Mouse (Mus musculus) MEL (cell line): ENCODE measurements at regions not wholly inside any gene's neighbourhood (a gene's known extent, or its start where the extent isn't known, plus 50 kb on each side); places are given as distances from the start of the nearest gene placed in this dataset.

ENCODE experiments used
- CHD1 ChIP-seq: IDR thresholded peaks from 2 replicates; pipeline ENCODE4 v1.6.1; 2012; ENCODE audit warnings: low read depth, mild to moderate bottlenecking, inconsistent platforms, low read length, improper control_type of control experiment
- CTCF ChIP-seq, 3 experiments: IDR thresholded peaks in 2 of 3; conservative IDR thresholded peaks in 1 of 3; 2 replicates each; pipeline ENCODE4 v1.5.1; 2011 to 2012; ENCODE audit warnings: low read length in 3 of 3, low read depth in 2 of 3, mild to moderate bottlenecking in 2 of 3, improper control_type of control experiment in 1 of 3, inconsistent platforms in 1 of 3, mixed read lengths in 1 of 3, moderate library complexity in 1 of 3; ENCODE audit not compliant: control insufficient read depth in 1 of 3, insufficient read depth in 1 of 3, poor library complexity in 1 of 3, severe bottlenecking in 1 of 3
- EP300 ChIP-seq, 2 experiments: IDR thresholded peaks; 2 replicates each; pipeline ENCODE4 v1.6.1; 2011; ENCODE audit warnings: improper control_type of control experiment in 2 of 2, low read length in 2 of 2, low read depth in 1 of 2, mild to moderate bottlenecking in 1 of 2
- ETS1 ChIP-seq: IDR thresholded peaks from 2 replicates; pipeline ENCODE4 v1.6.1; 2012; ENCODE audit warnings: low read depth, mild to moderate bottlenecking, inconsistent platforms, low read length, improper control_type of control experiment, moderate library complexity
- JUND ChIP-seq: IDR thresholded peaks from 2 replicates; pipeline ENCODE4 v1.6.1; 2011; ENCODE audit warnings: low read depth, mild to moderate bottlenecking, improper control_type of control experiment, low read length
- KAT2A ChIP-seq: conservative IDR thresholded peaks from 2 replicates; pipeline ENCODE4 v1.6.1; 2012; ENCODE audit warnings: low read depth, low read length, improper control_type of control experiment, inconsistent platforms
- MAFK ChIP-seq: IDR thresholded peaks from 2 replicates; pipeline ENCODE4 v1.6.1; 2011; ENCODE audit warnings: low read depth, mild to moderate bottlenecking, low read length, improper control_type of control experiment, borderline replicate concordance
- MEF2A ChIP-seq: IDR thresholded peaks from 2 replicates; pipeline ENCODE4 v1.6.1; 2014; ENCODE audit warnings: low read depth, mild to moderate bottlenecking, inconsistent platforms, low read length, improper control_type of control experiment; ENCODE audit not compliant: poor library complexity, insufficient replicate concordance, severe bottlenecking; ENCODE audit errors: extremely low read depth
- NRF1 ChIP-seq: IDR thresholded peaks from 2 replicates; pipeline ENCODE4 v1.6.1; 2014; ENCODE audit warnings: low read depth, mild to moderate bottlenecking, inconsistent platforms, low read length, improper control_type of control experiment, moderate library complexity; ENCODE audit not compliant: poor library complexity, insufficient read depth, severe bottlenecking
- POLR2A ChIP-seq, 2 experiments: IDR thresholded peaks; 2 replicates each; pipeline ENCODE4 v1.6.1; 2011 to 2012; ENCODE audit warnings: low read length in 2 of 2, mild to moderate bottlenecking in 2 of 2, control low read depth in 1 of 2, improper control_type of control experiment in 1 of 2, low read depth in 1 of 2, moderate library complexity in 1 of 2; ENCODE audit not compliant: control insufficient read depth in 1 of 2, insufficient read depth in 1 of 2, poor library complexity in 1 of 2
- SMC3 ChIP-seq: IDR thresholded peaks from 2 replicates; pipeline ENCODE4 v1.6.1; 2011; ENCODE audit warnings: low read depth, low read length, improper control_type of control experiment
- ZMIZ1 ChIP-seq: IDR thresholded peaks from 2 replicates; pipeline ENCODE4 v1.6.1; 2012; ENCODE audit warnings: low read depth, mild to moderate bottlenecking, inconsistent platforms, low read length, improper control_type of control experiment, moderate library complexity
- ZNF384 ChIP-seq: IDR thresholded peaks from 2 replicates; pipeline ENCODE4 v1.6.1; 2012; ENCODE audit warnings: low read depth, mild to moderate bottlenecking, inconsistent platforms, low read length, improper control_type of control experiment

DNA sequence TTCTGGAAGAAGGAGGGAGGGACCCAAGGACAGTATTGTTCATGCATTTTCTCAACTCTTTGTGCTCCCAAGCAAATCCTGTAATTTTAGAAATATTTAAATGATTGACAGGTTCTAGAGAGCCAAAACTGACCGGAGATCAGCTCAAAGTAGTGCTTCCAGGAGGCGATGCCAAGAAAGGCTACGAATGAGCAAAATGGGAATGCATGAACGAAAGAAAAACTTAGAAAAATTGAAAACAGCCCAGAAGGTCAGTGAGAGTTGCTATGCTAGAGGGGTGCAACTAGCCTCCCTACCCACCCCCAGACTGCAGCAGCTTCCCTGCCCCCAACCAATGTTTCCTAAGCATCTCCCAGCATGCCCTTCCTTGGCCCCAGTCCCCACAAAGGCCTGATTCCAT, 117.6 kb upstream of the Dio3 start:
- no peak for TF ChIP-seq POLR2A (IDR thresholded peaks at IDR 0.05; ENCODE audit: control insufficient read depth in 1 of 2, insufficient read depth in 1 of 2, low read depth in 1 of 2, low read length in 2 of 2, poor library complexity in 1 of 2)
- no peak for TF ChIP-seq EP300 (IDR thresholded peaks at IDR 0.05; ENCODE audit: low read depth in 1 of 2, low read length in 2 of 2)
- no peak for TF ChIP-seq CTCF (IDR thresholded peaks at IDR 0.05 in 2 of 3, conservative IDR thresholded peaks at IDR 0.05 in 1 of 3; ENCODE audit: control insufficient read depth in 1 of 3, insufficient read depth in 1 of 3, low read depth in 2 of 3, low read length in 3 of 3, poor library complexity in 1 of 3, severe bottlenecking in 1 of 3)
- TF ChIP-seq MAFK, result no peak
- no peak for TF ChIP-seq MEF2A
- no peak for TF ChIP-seq ZNF384
- TF ChIP-seq JUND, result no peak
- TF ChIP-seq NRF1, result no peak
- no peak for TF ChIP-seq KAT2A
- TF ChIP-seq ETS1, result no peak
- no peak for TF ChIP-seq ZMIZ1
- TF ChIP-seq SMC3, result no peak
- no peak for TF ChIP-seq CHD1
